Mouse (Mus musculus) brain, embryonic 18.5 days (tissue): ENCODE measurements around the gene Fam151a.
A peak's percentile ranks its signal among the peaks of the same experiment; 100 is the strongest.
"Not testable (repeated sequence)": the region's sequence is repeated elsewhere in the genome, so short reads cannot be mapped to it uniquely, and the experiment has no call there.

Source experiments
- DNase-seq: peaks from one replicate; pipeline ENCODE4 v3.0.0-alpha.2; 2012; ENCODE audit warnings: low read depth, low spot score

Fam151a gene

GRCm38 (mm10) chr4:106776998-106777397 lies 43.3 kb downstream of the Fam151a start:
- DNase-seq = peak; percentile 79

GRCm38 (mm10) chr4:106778116-106778788 lies 44.6 kb downstream of the Fam151a start:
- DNase-seq = peak; percentile 78

GRCm38 (mm10) chr4:106780045-106780444 lies 46.4 kb downstream of the Fam151a start:
- no peak for DNase-seq

- DNase-seq = no peak
Observed at GRCm38 (mm10) chr4:106783137-106783536, 49.4 kb downstream of the Fam151a start.

- DNase-seq = no peak
Observed at GRCm38 (mm10) chr4:106784806-106785205, 51.1 kb downstream of the Fam151a start.

- DNase-seq = no peak
Observed at GRCm38 (mm10) chr4:106785345-106785744, 51.7 kb downstream of the Fam151a start.

- peak; percentile 78 for DNase-seq
Observed at GRCm38 (mm10) chr4:106785753-106786540, 52.3 kb downstream of the Fam151a start.

GRCm38 (mm10) chr4:106787830-106788229 lies 54.1 kb downstream of the Fam151a start:
- DNase-seq = no peak

GRCm38 (mm10) chr4:106788627-106789026 lies 54.9 kb downstream of the Fam151a start:
- no peak for DNase-seq

GRCm38 (mm10) chr4:106789705-106790104 lies 56.0 kb downstream of the Fam151a start:
- DNase-seq = no peak

- DNase-seq = not testable (repeated sequence)
Observed at GRCm38 (mm10) chr4:106790218-106790617, 56.5 kb downstream of the Fam151a start.

GRCm38 (mm10) chr4:106790938-106791337 lies 57.2 kb downstream of the Fam151a start:
- no peak for DNase-seq

- DNase-seq = no peak
Observed at GRCm38 (mm10) chr4:106792276-106792675, 58.6 kb downstream of the Fam151a start.

GRCm38 (mm10) chr4:106793826-106794225 lies 60.1 kb downstream of the Fam151a start:
- not testable (repeated sequence) for DNase-seq

- DNase-seq = no peak
Observed at GRCm38 (mm10) chr4:106794247-106794646, 60.6 kb downstream of the Fam151a start.

GRCm38 (mm10) chr4:106795289-106795688 lies 61.6 kb downstream of the Fam151a start:
- no peak for DNase-seq
